Mouse (Mus musculus) G1E (cell line): ENCODE results near the gene Cdh22. TPM values are rescaled to one million over a fixed set of nuclear protein-coding genes. Genes with fewer than 3 reads are reported as not detected.

ENCODE experiments used
- ATAC-seq: 2 replicates; pipeline ENCODE4 v1.8.0; 2016; ENCODE audit warnings: mild to moderate bottlenecking; ENCODE audit not compliant: insufficient number of reproducible peaks, poor library complexity, low FRiP score, severe bottlenecking; ENCODE audit errors: extremely low read depth
- DNase-seq: peaks from one replicate; pipeline ENCODE4 v3.0.0; 2012; ENCODE audit warnings: low spot score
- H3K27me3 ChIP-seq: 2 replicates; pipeline ENCODE4 v1.6.1; 2012; ENCODE audit warnings: mild to moderate bottlenecking, low read length, inconsistent platforms; ENCODE audit not compliant: insufficient read depth
- H3K36me3 ChIP-seq: replicated peaks from 2 replicates; pipeline ENCODE3; 2012; ENCODE audit warnings: mild to moderate bottlenecking, inconsistent platforms
- H3K4me1 ChIP-seq: 2 replicates; pipeline ENCODE4 v1.6.1; 2012; ENCODE audit warnings: low read depth, low read length, inconsistent platforms, mixed read lengths; ENCODE audit not compliant: insufficient read depth
- H3K4me3 ChIP-seq: 2 replicates; pipeline ENCODE4 v1.5.1; 2012; ENCODE audit warnings: low read depth, mild to moderate bottlenecking, inconsistent platforms, low read length, moderate library complexity, mixed read lengths
- H3K9me3 ChIP-seq: replicated peaks from 2 replicates; pipeline ENCODE4 v1.6.1; 2012; ENCODE audit warnings: inconsistent platforms
- CTCF ChIP-seq: IDR thresholded peaks from 2 replicates; pipeline ENCODE4 v1.5.1; 2012; ENCODE audit warnings: low read depth, low read length, inconsistent platforms, mixed read lengths
- GATA1 ChIP-seq: IDR thresholded peaks from 2 replicates; pipeline ENCODE4 v1.6.1; 2012; ENCODE audit warnings: borderline replicate concordance, low read length, inconsistent platforms, mixed read lengths
- GATA2 ChIP-seq: IDR thresholded peaks from 2 replicates; pipeline ENCODE4 v1.6.1; 2012; ENCODE audit warnings: low read depth, low read length, inconsistent platforms, borderline replicate concordance
- POLR2AphosphoS5 ChIP-seq: IDR thresholded peaks from 2 replicates; pipeline ENCODE4 v1.6.1; 2012; ENCODE audit warnings: low read depth, low read length, inconsistent platforms; ENCODE audit not compliant: insufficient replicate concordance
- TAL1 ChIP-seq: conservative IDR thresholded peaks from 2 replicates; pipeline ENCODE4 v1.6.1; 2012; ENCODE audit warnings: low read depth, low read length, inconsistent platforms, mixed read lengths
- polyA plus RNA-seq: library from polyadenylated mRNA; stranded (reverse); fragments of >175 nt; gene quantifications from 2 replicates; pipeline ENCODE4 v1.2.3, GENCODE M21; 2012
- total RNA-seq, 2 experiments: library from RNA; stranded (forward) in 1 of 2; stranded (reverse) in 1 of 2; fragments of 200-1000 nt in 1 of 2; fragments of >200 nt in 1 of 2; fragmentation: Nextera tagmentation in 1 of 2; gene quantifications; 2 replicates each; pipeline ENCODE4 v1.2.3; 2014 to 2017

The Cdh22 gene
- total and polyA plus RNA-seq, 3 experiments, result 0.05 TPM; not detected in 2

DNA sequence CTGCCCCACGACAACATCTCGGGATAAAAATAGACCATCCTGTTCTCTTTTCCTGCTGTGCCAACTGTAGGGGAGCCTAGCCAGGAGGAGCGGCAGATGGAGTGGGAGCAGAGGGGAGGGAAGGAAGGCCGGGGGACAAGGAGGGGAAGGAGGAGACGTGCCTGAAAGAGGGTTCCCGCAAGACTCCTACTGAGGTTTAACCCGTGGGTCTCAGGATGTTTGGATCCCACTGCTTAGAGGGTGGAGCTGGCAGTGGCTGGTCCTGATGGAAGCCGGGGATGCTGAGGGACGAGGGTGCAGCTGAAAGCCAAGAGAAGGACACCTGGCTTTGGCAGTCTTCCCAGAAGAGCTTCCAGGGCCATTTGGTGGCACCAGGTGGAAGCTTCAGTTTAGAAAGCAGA, 161.3 kb downstream of the Cdh22 start:
- no peaks in the 10 kb centered on the region for H3K9me3 ChIP-seq
- no peak for DNase-seq
- H3K27me3 ChIP-seq, result peaks cover 6% of the 10 kb centered on the region; the same call in 1 of the 2 replicates
- H3K4me3 ChIP-seq, result no peak overlapping the region
- ATAC-seq, result no peak
- no peaks in the 10 kb centered on the region for H3K4me1 ChIP-seq
- no peak for TF ChIP-seq CTCF
- no peak for TF ChIP-seq GATA2
- no peak for TF ChIP-seq GATA1
- TF ChIP-seq POLR2AphosphoS5, result no peak
- TF ChIP-seq TAL1, result no peak
- H3K36me3 ChIP-seq, result no peaks in the 10 kb centered on the region

GRCm38 (mm10) chr2:165070096-165070816, 164.4 kb downstream of the Cdh22 start:
- H3K27me3 ChIP-seq, result peaks cover 6% of the 10 kb centered on the region; the same call in 1 of the 2 replicates
- no peaks in the 10 kb centered on the region for H3K36me3 ChIP-seq
- H3K4me1 ChIP-seq, result no peaks in the 10 kb centered on the region
- H3K4me3 ChIP-seq, result no peak overlapping the region
- ATAC-seq, result no peak
- no peaks in the 10 kb centered on the region for H3K9me3 ChIP-seq
- TF ChIP-seq TAL1 (no peak), POLR2AphosphoS5 (no peak), CTCF (0 out of 2 replicates have a peak, but pooled peaks have one; percentile 21), GATA2 (no peak)
- DNase-seq, result no peak

DNA sequence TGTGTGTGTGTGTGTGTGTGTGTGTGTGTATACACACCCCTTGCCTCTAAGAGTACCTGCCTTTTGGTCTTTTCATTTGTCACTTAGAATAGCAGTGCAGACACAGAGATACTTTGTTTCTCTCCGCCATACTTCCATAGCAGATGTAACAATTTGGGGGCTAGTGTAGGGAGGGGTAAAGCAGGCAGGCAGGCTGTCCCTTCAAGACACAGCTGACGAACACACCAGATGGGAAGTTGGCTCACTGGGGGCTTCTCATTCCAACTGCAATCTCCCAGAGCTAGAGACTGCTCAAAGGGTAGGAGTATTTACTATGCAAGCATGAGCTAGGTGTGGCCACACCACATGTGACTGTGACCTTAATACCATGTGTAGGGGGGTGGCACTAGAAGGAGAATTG, 165.8 kb downstream of the Cdh22 start:
- no peak overlapping the region for H3K4me3 ChIP-seq
- no peak for ATAC-seq
- TF ChIP-seq CTCF (no peak), GATA1 (no peak), GATA2 (no peak), POLR2AphosphoS5 (no peak), TAL1 (no peak)
- no peak for DNase-seq
- H3K36me3 ChIP-seq, result no peaks in the 10 kb centered on the region
- peaks cover 6% of the 10 kb centered on the region; the same call in 1 of the 2 replicates for H3K27me3 ChIP-seq
- H3K9me3 ChIP-seq, result no peaks in the 10 kb centered on the region
- no peaks in the 10 kb centered on the region for H3K4me1 ChIP-seq

DNA sequence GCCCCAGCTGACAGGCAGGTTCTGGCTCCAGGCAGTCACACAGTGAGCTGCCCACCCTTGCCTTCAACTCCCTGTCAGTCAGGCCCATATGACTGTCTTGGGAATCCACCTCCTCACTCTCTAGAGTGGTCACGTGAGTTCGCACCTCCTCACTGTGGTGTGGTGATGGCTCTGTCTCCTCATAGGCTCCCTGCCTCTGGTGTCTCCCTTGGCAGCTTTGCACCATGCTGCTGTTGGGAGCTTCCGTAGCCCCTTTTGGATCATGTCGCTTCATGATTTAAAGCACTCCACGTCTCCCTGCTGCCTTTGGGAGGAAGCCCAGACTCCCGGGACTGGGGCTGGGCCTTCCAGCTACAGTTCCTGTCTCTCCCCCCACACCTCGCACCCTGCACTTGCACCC, 170.2 kb downstream of the Cdh22 start:
- no peak for TF ChIP-seq GATA1
- TF ChIP-seq CTCF, result no peak
- TF ChIP-seq GATA2, result no peak
- TF ChIP-seq POLR2AphosphoS5, result no peak
- TF ChIP-seq TAL1, result no peak
- Histone ChIP-seq H3K4me1 (no peaks in the 10 kb centered on the region), H3K27me3 (no peaks in the 10 kb centered on the region), H3K36me3 (no peaks in the 10 kb centered on the region), H3K9me3 (no peaks in the 10 kb centered on the region), H3K4me3 (no peak overlapping the region)
- ATAC-seq, result no peak
- DNase-seq, result no peak

DNA sequence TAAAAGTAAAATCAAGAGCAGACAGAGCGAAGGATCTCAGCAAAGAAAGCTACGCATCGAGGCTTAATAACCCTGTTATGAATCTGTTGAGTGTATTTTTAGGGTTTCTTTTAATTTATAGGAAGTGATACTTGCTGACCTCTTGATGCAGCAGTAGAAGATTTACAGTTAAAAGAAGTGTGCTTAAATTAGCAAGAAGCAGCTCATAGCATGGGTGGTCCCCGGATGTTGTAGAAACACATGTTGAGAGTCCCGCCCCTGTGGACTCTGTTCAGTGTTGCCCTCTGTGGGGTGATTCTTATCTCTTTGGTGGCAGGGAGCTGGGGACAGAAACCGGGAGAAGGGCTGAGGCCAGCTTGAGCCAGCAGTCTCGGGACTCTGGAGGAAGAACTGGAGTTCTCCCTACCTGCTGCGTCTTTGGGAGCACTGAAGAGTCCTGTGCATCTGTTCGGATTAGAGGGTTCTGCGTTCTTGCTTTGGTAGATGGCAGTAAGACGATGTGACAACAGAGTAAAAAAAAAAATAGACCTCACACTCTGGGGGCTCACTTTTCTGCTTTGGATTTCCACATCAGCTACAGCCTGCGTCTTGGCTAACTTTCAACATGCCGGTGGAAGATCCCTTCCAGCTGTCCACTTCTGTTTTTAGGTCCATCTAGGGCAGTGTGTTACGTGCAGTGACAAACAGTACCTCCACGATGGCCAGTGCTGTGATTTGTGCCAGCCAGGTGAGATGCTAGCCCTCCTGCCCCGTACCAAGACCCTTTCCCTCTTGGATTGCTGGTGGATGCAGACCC, 172.8 kb downstream of the Cdh22 start:
- TF ChIP-seq GATA1 (no peak), TAL1 (no peak), CTCF (no peak), POLR2AphosphoS5 (no peak), GATA2 (no peak)
- no peak for ATAC-seq
- DNase-seq, result no peak
- Histone ChIP-seq H3K4me3 (no peak overlapping the region), H3K9me3 (no peaks in the 10 kb centered on the region), H3K36me3 (no peaks in the 10 kb centered on the region), H3K27me3 (no peaks in the 10 kb centered on the region), H3K4me1 (no peaks in the 10 kb centered on the region)

Other genes starting within 250 kb of the Cdh22 start
- 41.8 TPM in 2 replicates for gene Ncoa5, start 200.0 kb downstream of the Cdh22 start, total RNA-seq (2014; fragmentation: Nextera tagmentation)
- gene Ncoa5, start 200.0 kb downstream of the Cdh22 start, total RNA-seq (2017), result 32.4 and 45.7 TPM in 2 replicates
- gene Ncoa5, start 200.0 kb downstream of the Cdh22 start, polyA plus RNA-seq, result 48.4 and 50.0 TPM in 2 replicates
- not detected in 2 replicates for gene Cd40, start 179.2 kb downstream of the Cdh22 start, total RNA-seq (2014; fragmentation: Nextera tagmentation)
- gene Cd40, start 179.2 kb downstream of the Cdh22 start, total RNA-seq (2017), result 0.05 TPM in 1 of 2 replicates, not detected in the other
- not detected in 2 replicates for gene Cd40, start 179.2 kb downstream of the Cdh22 start, polyA plus RNA-seq
- gene 1700025C18Rik, start 144.1 kb downstream of the Cdh22 start, total RNA-seq (2014; fragmentation: Nextera tagmentation), result not detected in 2 replicates
- gene 1700025C18Rik, start 144.1 kb downstream of the Cdh22 start, total RNA-seq (2017), result not detected in 2 replicates
- not detected in 2 replicates for gene 1700025C18Rik, start 144.1 kb downstream of the Cdh22 start, polyA plus RNA-seq
- gene Slc35c2, start 53.0 kb upstream of the Cdh22 start, total RNA-seq (2014; fragmentation: Nextera tagmentation), result 20.5 and 41.6 TPM in 2 replicates
- gene Slc35c2, start 53.0 kb upstream of the Cdh22 start, total RNA-seq (2017), result 32.7 and 36.8 TPM in 2 replicates
- gene Slc35c2, start 53.0 kb upstream of the Cdh22 start, polyA plus RNA-seq, result 62.5 and 70.3 TPM in 2 replicates
- gene Elmo2, start 91.6 kb upstream of the Cdh22 start, total RNA-seq (2014; fragmentation: Nextera tagmentation), result 22.6 and 38.3 TPM in 2 replicates
- 17.7 and 18.8 TPM in 2 replicates for gene Elmo2, start 91.6 kb upstream of the Cdh22 start, total RNA-seq (2017)
- gene Elmo2, start 91.6 kb upstream of the Cdh22 start, polyA plus RNA-seq, result 8.1 and 15.1 TPM in 2 replicates
- gene Zfp663, start 133.9 kb upstream of the Cdh22 start, total RNA-seq (2014; fragmentation: Nextera tagmentation), result not detected in 2 replicates
- gene Zfp663, start 133.9 kb upstream of the Cdh22 start, total RNA-seq (2017), result 0.16 TPM in 1 of 2 replicates, not detected in the other
- gene Zfp663, start 133.9 kb upstream of the Cdh22 start, polyA plus RNA-seq, result not detected in 2 replicates
- not detected in 2 replicates for gene Zfp334, start 153.4 kb upstream of the Cdh22 start, total RNA-seq (2014; fragmentation: Nextera tagmentation)
- gene Zfp334, start 153.4 kb upstream of the Cdh22 start, total RNA-seq (2017), result 0.06 and 0.11 TPM in 2 replicates
- not detected in 2 replicates for gene Zfp334, start 153.4 kb upstream of the Cdh22 start, polyA plus RNA-seq
- gene Ocstamp, start 165.6 kb upstream of the Cdh22 start, total RNA-seq (2014; fragmentation: Nextera tagmentation), result not detected in 2 replicates
- gene Ocstamp, start 165.6 kb upstream of the Cdh22 start, total RNA-seq (2017), result 0.05 TPM in 1 of 2 replicates, not detected in the other
- gene Ocstamp, start 165.6 kb upstream of the Cdh22 start, polyA plus RNA-seq, result not detected in 2 replicates
- not detected in 2 replicates for gene Slc13a3, start 238.4 kb upstream of the Cdh22 start, total RNA-seq (2014; fragmentation: Nextera tagmentation)
- gene Slc13a3, start 238.4 kb upstream of the Cdh22 start, total RNA-seq (2017), result 0.11 and 0.17 TPM in 2 replicates
- gene Slc13a3, start 238.4 kb upstream of the Cdh22 start, polyA plus RNA-seq, result not detected in 2 replicates